ENCODE assay signal across 15 mouse cellular contexts in genomic region chr14:122683645-122684044, GRCm38 (mm10).
"Had no signal": no experiment of that assay in that cellular context is flagged by ENCODE, and none has a peak within 500 bp of the region (broad histone marks: within the 10 kb centered on the region; RNA-seq: fewer than 3 reads in every experiment).

No protein-coding gene starts in this region.

- DNase-seq: kidney, adult 11 months; kidney, adult 9 months; kidney, postnatal 36 days; lung, adult 18-20 months; lung, postnatal 4 days; right cerebral cortex, postnatal 14 days; thymus, adult 2 months; thymus, postnatal 25 days had no signal

- H3K9ac ChIP-seq: limb, embryonic 13.5 days; liver, embryonic 14.5 days; neural tube, embryonic 15.5 days; stomach, embryonic 15.5 days had no signal

- H3K4me1 ChIP-seq: stomach, embryonic 15.5 days had no signal

- H3K27ac ChIP-seq: kidney, postnatal 0 days; limb, embryonic 13.5 days; liver, embryonic 14.5 days; midbrain, embryonic 10.5 days; stomach, embryonic 15.5 days had no signal

- H3K4me3 ChIP-seq: limb, embryonic 13.5 days; midbrain, embryonic 10.5 days; myocyte; neural tube, embryonic 15.5 days; stomach, embryonic 15.5 days had no signal

- H3K4me2 ChIP-seq: limb, embryonic 13.5 days; neural tube, embryonic 15.5 days; stomach, embryonic 15.5 days had no signal

- H3K9me3 ChIP-seq: limb, embryonic 13.5 days; midbrain, embryonic 10.5 days; neural tube, embryonic 15.5 days; stomach, embryonic 15.5 days had no signal

- H3K36me3 ChIP-seq: limb, embryonic 13.5 days; midbrain, embryonic 10.5 days; neural tube, embryonic 15.5 days; stomach, embryonic 15.5 days had no signal

- H3K27me3 ChIP-seq: limb, embryonic 13.5 days; neural tube, embryonic 15.5 days; stomach, embryonic 15.5 days had no signal
